In genomic region chr10:94942449-94943041, GRCm38 (mm10) we compare ENCODE assay signal across 8 mouse cellular contexts. TPM values are rescaled to one million over a fixed set of nuclear protein-coding genes. Genes with fewer than 3 reads are reported as not detected.
A peak's percentile ranks its signal among the peaks of the same experiment; 100 is the strongest.
DNase-seq lines count a peak whose midpoint lies in the region; ATAC-seq and TF ChIP-seq lines count a peak whose summit lies in the region.

No protein-coding gene starts in this region.

- TF ChIP-seq POLR2A in cerebellum, adult 2 months (IDR thresholded peaks at IDR 0.05; ENCODE audit: borderline replicate concordance, insufficient read depth, low read length) = no peak

- WGBS in cerebellum, adult 2 months = 10% methylated on average over 17 of the region's 17 CpGs
- WGBS in heart, embryonic 12.5 days = under 1% methylated on average over 17 of the region's 17 CpGs
- WGBS in limb, embryonic 11.5 days = 1% methylated on average over 17 of the region's 17 CpGs
- WGBS in midbrain, embryonic 10.5 days = under 1% methylated on average over 17 of the region's 17 CpGs
- WGBS in stomach, embryonic 16.5 days = 7% methylated on average over 17 of the region's 17 CpGs

- peak overlapping the region; percentile 51 for H3K4me3 ChIP-seq in cerebellum, adult 2 months (replicated peaks; ENCODE audit: insufficient read depth, low read depth, low read length)
- H3K4me3 ChIP-seq in heart, embryonic 12.5 days = peak overlapping the region; percentile 78
- H3K4me3 ChIP-seq in limb, embryonic 11.5 days (ENCODE audit: low read depth, low read length) = peak overlapping the region; percentile 67; the same call in 1 of the 2 replicates
- H3K4me3 ChIP-seq in midbrain, embryonic 10.5 days = peak overlapping the region; percentile 90
- H3K4me3 ChIP-seq in stomach, embryonic 16.5 days (replicated peaks; ENCODE audit: low read length) = peak overlapping the region; percentile 73

- no peaks in the 10 kb centered on the region for H3K36me3 ChIP-seq in heart, embryonic 12.5 days
- no peaks in the 10 kb centered on the region for H3K36me3 ChIP-seq in limb, embryonic 11.5 days (ENCODE audit: control insufficient read depth, insufficient read depth, low read length)
- no peaks in the 10 kb centered on the region for H3K36me3 ChIP-seq in midbrain, embryonic 10.5 days
- no peaks in the 10 kb centered on the region for H3K36me3 ChIP-seq in stomach, embryonic 16.5 days (ENCODE audit: control insufficient read depth, insufficient read depth, low read length)

- no peaks in the 10 kb centered on the region for H3K9me3 ChIP-seq in heart, embryonic 12.5 days (replicated peaks)
- no peaks in the 10 kb centered on the region for H3K9me3 ChIP-seq in limb, embryonic 11.5 days (ENCODE audit: control insufficient read depth, low read length)
- H3K9me3 ChIP-seq in midbrain, embryonic 10.5 days (replicated peaks) = no peaks in the 10 kb centered on the region
- no peaks in the 10 kb centered on the region for H3K9me3 ChIP-seq in stomach, embryonic 16.5 days (replicated peaks; ENCODE audit: control insufficient read depth, low read length)

- DNase-seq in heart, adult 18-20 months = peak; percentile 54 to 55
- DNase-seq in heart, adult 9 months (ENCODE audit: low spot score in 2 of 2) = no peak
- peak in 1 of 2 experiments; percentile 40 for DNase-seq in cerebellum, adult 2 months
- DNase-seq in limb, embryonic 11.5 days (ENCODE audit: low spot score) = peak; percentile 67
- DNase-seq in midbrain, embryonic 10.5 days (ENCODE audit: low spot score) = peak; percentile 76
- no peak for DNase-seq in gastrocnemius, postnatal 25 days

- H3K9ac ChIP-seq in heart, embryonic 12.5 days = peak overlapping the region; percentile 76
- H3K9ac ChIP-seq in limb, embryonic 11.5 days (ENCODE audit: low read length) = no peak overlapping the region
- peak overlapping the region; percentile 51 for H3K9ac ChIP-seq in stomach, embryonic 16.5 days (ENCODE audit: low read length)

- H3K27ac ChIP-seq in cerebellum, adult 2 months (ENCODE audit: insufficient read depth, low read length) = no peak overlapping the region
- H3K27ac ChIP-seq in heart, embryonic 12.5 days (ENCODE audit: poor library complexity, severe bottlenecking) = peak overlapping the region; percentile 52; the same call in 1 of the 2 replicates
- no peak overlapping the region for H3K27ac ChIP-seq in limb, embryonic 11.5 days (replicated peaks; ENCODE audit: low read depth, low read length)
- H3K27ac ChIP-seq in midbrain, embryonic 10.5 days (replicated peaks) = peak overlapping the region; percentile 96
- no peak overlapping the region for H3K27ac ChIP-seq in stomach, embryonic 16.5 days (ENCODE audit: low read length)

- peaks cover 9% of the 10 kb centered on the region for H3K4me1 ChIP-seq in cerebellum, adult 2 months (ENCODE audit: control insufficient read depth, insufficient read depth, low read length)
- peaks cover 32% of the 10 kb centered on the region for H3K4me1 ChIP-seq in heart, embryonic 12.5 days (replicated peaks)
- H3K4me1 ChIP-seq in limb, embryonic 11.5 days (ENCODE audit: control insufficient read depth, insufficient read depth, low read length) = peaks cover 16% of the 10 kb centered on the region
- H3K4me1 ChIP-seq in midbrain, embryonic 10.5 days = peaks cover 65% of the 10 kb centered on the region
- H3K4me1 ChIP-seq in stomach, embryonic 16.5 days (ENCODE audit: control insufficient read depth, insufficient read depth, low read length) = peaks cover 20% of the 10 kb centered on the region

- H3K4me2 ChIP-seq in heart, embryonic 12.5 days = peak overlapping the region; percentile 95
- H3K4me2 ChIP-seq in limb, embryonic 11.5 days (ENCODE audit: low read depth, severe bottlenecking) = peak overlapping the region; percentile 96
- peak overlapping the region; percentile 91 for H3K4me2 ChIP-seq in stomach, embryonic 16.5 days (ENCODE audit: low read depth, low read length)

- no peak for TF ChIP-seq CTCF in cerebellum, adult 2 months (IDR thresholded peaks at IDR 0.05; ENCODE audit: borderline replicate concordance, insufficient read depth, low read depth, low read length)

- ATAC-seq in heart, embryonic 12.5 days (ENCODE audit: insufficient number of reproducible peaks, low FRiP score) = peak; percentile 40; the same call in 1 of the 2 replicates
- no peak for ATAC-seq in limb, embryonic 11.5 days (ENCODE audit: insufficient number of reproducible peaks, low FRiP score, low TSS enrichment, low read depth)
- no peak for ATAC-seq in stomach, embryonic 16.5 days (ENCODE audit: insufficient read depth, low FRiP score)

- no peaks in the 10 kb centered on the region; the same call in 1 of the 2 replicates for H3K27me3 ChIP-seq in cerebellum, adult 2 months (ENCODE audit: control insufficient read depth, insufficient read depth, low read length)
- peaks cover 39% of the 10 kb centered on the region for H3K27me3 ChIP-seq in heart, embryonic 12.5 days (replicated peaks)
- H3K27me3 ChIP-seq in limb, embryonic 11.5 days (ENCODE audit: control insufficient read depth, insufficient read depth, low read length) = peaks cover 38% of the 10 kb centered on the region
- peaks cover 74% of the 10 kb centered on the region for H3K27me3 ChIP-seq in midbrain, embryonic 10.5 days (ENCODE audit: low read depth, poor library complexity, severe bottlenecking)
- H3K27me3 ChIP-seq in stomach, embryonic 16.5 days (ENCODE audit: control insufficient read depth, insufficient read depth, low read length) = peaks cover 25% of the 10 kb centered on the region

RNA-seq across cellular contexts. Expression of gene Plxnc1, which starts 2.1 kb away (rescaled TPM):
- 1 to 10 TPM; 1.8 to 3.4 TPM for total RNA-seq in heart, adult 18-20 months (2021)
- polyA plus RNA-seq in cerebellum, adult 2 months (2012; rRNA removed) = 8.2 and 8.3 TPM in 2 replicates
- 6.7 and 8.5 TPM in 2 replicates for polyA plus RNA-seq in heart, embryonic 12.5 days (2016; fragmentation: Nextera tagmentation; extraction: Ambion mirVana)
- polyA plus RNA-seq in limb, embryonic 11.5 days (2014; fragmentation: Nextera tagmentation; extraction: Ambion mirVana) = 0.64 and 0.81 TPM in 2 replicates
- 2.2 and 2.7 TPM in 2 replicates for polyA plus RNA-seq in midbrain, embryonic 10.5 days (2016; fragmentation: Nextera tagmentation; extraction: Ambion mirVana)
- 1.2 and 1.9 TPM in 2 replicates for polyA plus RNA-seq in stomach, embryonic 16.5 days (2015; fragmentation: Nextera tagmentation; extraction: Ambion mirVana)
- under 1 TPM; 0.61 to 0.75 TPM for total RNA-seq in gastrocnemius, postnatal 25 days (2021)

Comparison
In these comparisons a context has a peak if more than half of its experiments do, and no peak if none do; other contexts are left out.
1. DNase-seq: peak in heart, adult 18-20 months (2 of 2), limb, embryonic 11.5 days (single experiment) and midbrain, embryonic 10.5 days (single experiment); none in heart, adult 9 months (0 of 2) and gastrocnemius, postnatal 25 days (single experiment).
2. H3K27ac ChIP-seq: peak in heart, embryonic 12.5 days (single experiment) and midbrain, embryonic 10.5 days (single experiment); none in cerebellum, adult 2 months (single experiment), limb, embryonic 11.5 days (single experiment) and stomach, embryonic 16.5 days (single experiment).
3. Peak in every context shown above with its lines, with median percentiles within 50 percentile points of each other: H3K4me3 ChIP-seq and H3K4me2 ChIP-seq.